10 mouse cellular contexts compared by ENCODE assay signal in genomic region chr7:100637657-100638056, GRCm38 (mm10). TPM values are rescaled to one million over a fixed set of nuclear protein-coding genes. Genes with fewer than 3 reads are reported as not detected.
DNase-seq lines count a peak whose midpoint lies in the region; ATAC-seq lines count a peak whose summit lies in the region.
"Had no signal": no experiment of that assay in that cellular context is flagged by ENCODE, and none has a peak within 500 bp of the region (broad histone marks: within the 10 kb centered on the region; RNA-seq: fewer than 3 reads in every experiment).

No protein-coding gene starts in this region.

- H3K9ac ChIP-seq in forebrain, embryonic 14.5 days (ENCODE audit: low read length) = no peak overlapping the region
- H3K9ac ChIP-seq in forebrain, embryonic 11.5 days (ENCODE audit: low read length) = no peak overlapping the region
- H3K9ac ChIP-seq in neural tube, embryonic 11.5 days (ENCODE audit: low read length) = no peak overlapping the region
- no peak overlapping the region for H3K9ac ChIP-seq in neural tube, embryonic 15.5 days (replicated peaks)
- H3K9ac ChIP-seq: heart, embryonic 15.5 days; midbrain, embryonic 12.5 days had no signal

- H3K27me3 ChIP-seq in forebrain, embryonic 14.5 days (replicated peaks; ENCODE audit: control insufficient read depth, insufficient read depth, low read length) = no peaks in the 10 kb centered on the region
- no peaks in the 10 kb centered on the region for H3K27me3 ChIP-seq in forebrain, embryonic 11.5 days (ENCODE audit: control insufficient read depth, insufficient read depth, low read length)
- H3K27me3 ChIP-seq in neural tube, embryonic 11.5 days (ENCODE audit: control insufficient read depth, insufficient read depth, low read length) = no peaks in the 10 kb centered on the region
- no peaks in the 10 kb centered on the region for H3K27me3 ChIP-seq in neural tube, embryonic 15.5 days (replicated peaks)
- H3K27me3 ChIP-seq: heart, embryonic 15.5 days; midbrain, embryonic 12.5 days had no signal

- no peak overlapping the region for H3K4me3 ChIP-seq in forebrain, embryonic 14.5 days (ENCODE audit: low read depth, low read length)
- H3K4me3 ChIP-seq in forebrain, embryonic 11.5 days (ENCODE audit: low read depth, low read length) = no peak overlapping the region
- H3K4me3 ChIP-seq in neural tube, embryonic 11.5 days (ENCODE audit: low read depth, low read length) = no peak overlapping the region
- H3K4me3 ChIP-seq in neural tube, embryonic 15.5 days (replicated peaks) = no peak overlapping the region
- H3K4me3 ChIP-seq: heart, embryonic 15.5 days; midbrain, embryonic 12.5 days had no signal

- WGBS in forebrain, embryonic 14.5 days = 10% methylated on average over 1 of the region's 1 CpGs
- WGBS in forebrain, embryonic 11.5 days = 4% methylated on average over 1 of the region's 1 CpGs
- 26% methylated on average over 1 of the region's 1 CpGs for WGBS in neural tube, embryonic 11.5 days
- 9% methylated on average over 1 of the region's 1 CpGs for WGBS in neural tube, embryonic 15.5 days

- H3K4me1 ChIP-seq in forebrain, embryonic 14.5 days (ENCODE audit: control insufficient read depth, insufficient read depth, low read length) = no peaks in the 10 kb centered on the region
- no peaks in the 10 kb centered on the region for H3K4me1 ChIP-seq in forebrain, embryonic 11.5 days (replicated peaks; ENCODE audit: control insufficient read depth, insufficient read depth, low read length)
- no peaks in the 10 kb centered on the region for H3K4me1 ChIP-seq in neural tube, embryonic 11.5 days (ENCODE audit: control insufficient read depth, insufficient read depth, low read length)
- no peaks in the 10 kb centered on the region for H3K4me1 ChIP-seq in neural tube, embryonic 15.5 days
- H3K4me1 ChIP-seq: heart, embryonic 15.5 days; midbrain, embryonic 12.5 days had no signal

- DNase-seq in forebrain, embryonic 14.5 days (ENCODE audit: low spot score) = peak; percentile 59
- no peak for DNase-seq in forebrain, embryonic 11.5 days (ENCODE audit: low spot score)
- peak; percentile 31 for DNase-seq in neural tube, embryonic 11.5 days (ENCODE audit: low spot score)
- peak; percentile 48 for DNase-seq in thymus, postnatal 0 days (ENCODE audit: low spot score)
- no peak for DNase-seq in layer of hippocampus, adult 9-10 months (ENCODE audit: low spot score)
- no peak for DNase-seq in ovary, postnatal 36 days (ENCODE audit: low spot score)

- ATAC-seq in forebrain, embryonic 14.5 days = no peak
- ATAC-seq in forebrain, embryonic 11.5 days (replicated peaks; ENCODE audit: low FRiP score) = no peak
- ATAC-seq in neural tube, embryonic 11.5 days (ENCODE audit: insufficient read depth, low FRiP score, low TSS enrichment) = no peak
- no peak for ATAC-seq in neural tube, embryonic 15.5 days (ENCODE audit: low FRiP score)
- ATAC-seq in granulocyte monocyte progenitor cell, adult 5-6 weeks (replicated peaks; ENCODE audit: poor library complexity, severe bottlenecking) = peak; percentile 62

- H3K4me2 ChIP-seq in forebrain, embryonic 14.5 days (ENCODE audit: low read length) = no peak overlapping the region
- no peak overlapping the region for H3K4me2 ChIP-seq in forebrain, embryonic 11.5 days (ENCODE audit: low read depth, low read length, severe bottlenecking)
- no peak overlapping the region for H3K4me2 ChIP-seq in neural tube, embryonic 11.5 days (ENCODE audit: low read depth)
- no peak overlapping the region for H3K4me2 ChIP-seq in neural tube, embryonic 15.5 days
- H3K4me2 ChIP-seq: heart, embryonic 15.5 days; midbrain, embryonic 12.5 days had no signal

- no peak overlapping the region for H3K27ac ChIP-seq in forebrain, embryonic 14.5 days (ENCODE audit: low read depth, low read length)
- no peak overlapping the region for H3K27ac ChIP-seq in forebrain, embryonic 11.5 days (ENCODE audit: low read depth, low read length)
- H3K27ac ChIP-seq in neural tube, embryonic 11.5 days (ENCODE audit: low read depth, low read length) = no peak overlapping the region
- H3K27ac ChIP-seq in neural tube, embryonic 15.5 days (replicated peaks) = no peak overlapping the region
- H3K27ac ChIP-seq: heart, embryonic 15.5 days; midbrain, embryonic 12.5 days had no signal

- H3K9me3 ChIP-seq in forebrain, embryonic 14.5 days (replicated peaks; ENCODE audit: control insufficient read depth, low read length) = no peaks in the 10 kb centered on the region
- no peaks in the 10 kb centered on the region for H3K9me3 ChIP-seq in forebrain, embryonic 11.5 days (ENCODE audit: control insufficient read depth, low read length)
- H3K9me3 ChIP-seq in neural tube, embryonic 11.5 days (ENCODE audit: control insufficient read depth, low read length) = no peaks in the 10 kb centered on the region
- H3K9me3 ChIP-seq in neural tube, embryonic 15.5 days (replicated peaks) = no peaks in the 10 kb centered on the region
- H3K9me3 ChIP-seq: heart, embryonic 15.5 days; midbrain, embryonic 12.5 days had no signal

- peaks cover 29% of the 10 kb centered on the region; the same call in 1 of the 2 replicates for H3K36me3 ChIP-seq in forebrain, embryonic 14.5 days (ENCODE audit: control insufficient read depth, insufficient read depth, low read length)
- H3K36me3 ChIP-seq in forebrain, embryonic 11.5 days (ENCODE audit: control insufficient read depth, insufficient read depth, low read length) = no peaks in the 10 kb centered on the region; the same call in 1 of the 2 replicates
- no peaks in the 10 kb centered on the region for H3K36me3 ChIP-seq in neural tube, embryonic 11.5 days (ENCODE audit: control insufficient read depth, insufficient read depth, low read length)
- peaks cover 29% of the 10 kb centered on the region for H3K36me3 ChIP-seq in neural tube, embryonic 15.5 days

RNA-seq across cellular contexts. Expression of gene Plekhb1, which starts 24.6 kb away (rescaled TPM):
- 5.7 and 8.0 TPM in 2 replicates for polyA plus RNA-seq in forebrain, embryonic 14.5 days (2014; fragmentation: Nextera tagmentation; extraction: Ambion mirVana)
- polyA plus RNA-seq in forebrain, embryonic 11.5 days (2014; fragmentation: Nextera tagmentation; extraction: Ambion mirVana) = 4.1 and 4.5 TPM in 2 replicates
- 7.9 and 8.4 TPM in 2 replicates for polyA plus RNA-seq in neural tube, embryonic 11.5 days (2014; fragmentation: Nextera tagmentation; extraction: Ambion mirVana)
- 31.0 and 33.9 TPM in 2 replicates for polyA plus RNA-seq in neural tube, embryonic 15.5 days (2015; fragmentation: Nextera tagmentation; extraction: Ambion mirVana)
- not detected in 2 replicates for total RNA-seq in granulocyte monocyte progenitor cell, adult 5-6 weeks (2014; fragmentation: Nextera tagmentation)
- not detected in 2 replicates for total RNA-seq in granulocyte monocyte progenitor cell, adult 5-6 weeks (2017)
- polyA plus RNA-seq in thymus, postnatal 0 days (2015; fragmentation: Nextera tagmentation; extraction: Ambion mirVana) = 5.8 and 7.1 TPM in 2 replicates

RNA-seq across cellular contexts. Expression of gene Mrpl48, which starts 29.6 kb away (rescaled TPM):
- polyA plus RNA-seq in forebrain, embryonic 14.5 days (2014; fragmentation: Nextera tagmentation; extraction: Ambion mirVana) = 82.8 and 85.1 TPM in 2 replicates
- polyA plus RNA-seq in forebrain, embryonic 11.5 days (2014; fragmentation: Nextera tagmentation; extraction: Ambion mirVana) = 52.2 and 58.6 TPM in 2 replicates
- 57.4 and 60.8 TPM in 2 replicates for polyA plus RNA-seq in neural tube, embryonic 11.5 days (2014; fragmentation: Nextera tagmentation; extraction: Ambion mirVana)
- 82.6 and 85.3 TPM in 2 replicates for polyA plus RNA-seq in neural tube, embryonic 15.5 days (2015; fragmentation: Nextera tagmentation; extraction: Ambion mirVana)
- 67.1 TPM in 2 replicates for total RNA-seq in granulocyte monocyte progenitor cell, adult 5-6 weeks (2014; fragmentation: Nextera tagmentation)
- 88.1 and 99.5 TPM in 2 replicates for total RNA-seq in granulocyte monocyte progenitor cell, adult 5-6 weeks (2017)
- 102 TPM in 2 replicates for polyA plus RNA-seq in thymus, postnatal 0 days (2015; fragmentation: Nextera tagmentation; extraction: Ambion mirVana)

RNA-seq across cellular contexts. Expression of gene Rab6a, which starts 30.4 kb away (rescaled TPM):
- polyA plus RNA-seq in forebrain, embryonic 14.5 days (2014; fragmentation: Nextera tagmentation; extraction: Ambion mirVana) = 188 and 208 TPM in 2 replicates
- polyA plus RNA-seq in forebrain, embryonic 11.5 days (2014; fragmentation: Nextera tagmentation; extraction: Ambion mirVana) = 147 TPM in 2 replicates
- polyA plus RNA-seq in neural tube, embryonic 11.5 days (2014; fragmentation: Nextera tagmentation; extraction: Ambion mirVana) = 194 and 200 TPM in 2 replicates
- 253 and 287 TPM in 2 replicates for polyA plus RNA-seq in neural tube, embryonic 15.5 days (2015; fragmentation: Nextera tagmentation; extraction: Ambion mirVana)
- 55.9 and 62.1 TPM in 2 replicates for total RNA-seq in granulocyte monocyte progenitor cell, adult 5-6 weeks (2014; fragmentation: Nextera tagmentation)
- total RNA-seq in granulocyte monocyte progenitor cell, adult 5-6 weeks (2017) = 43.0 and 56.3 TPM in 2 replicates
- polyA plus RNA-seq in thymus, postnatal 0 days (2015; fragmentation: Nextera tagmentation; extraction: Ambion mirVana) = 44.4 and 47.4 TPM in 2 replicates

Comparison
In these comparisons a context has a peak if more than half of its experiments do, and no peak if none do; other contexts are left out.
1. DNase-seq: peak in forebrain, embryonic 14.5 days (single experiment), neural tube, embryonic 11.5 days (single experiment) and thymus, postnatal 0 days (single experiment); none in forebrain, embryonic 11.5 days (single experiment), layer of hippocampus, adult 9-10 months (single experiment) and ovary, postnatal 36 days (single experiment).